Mouse (Mus musculus): ENCODE data around the gene Sh3bp1. TPM values are rescaled to one million over a fixed set of nuclear protein-coding genes. Genes with fewer than 3 reads are reported as not detected.

Gene Sh3bp1
- polyA plus RNA-seq, 1 experiment from 2014 or later = 17.3 TPM

Small RNA genes lying within 50 kb of the gene (microRNA-seq; reads per million reads assigned to microRNA genes)
- gene Mir6955 (ENCODE audit: insufficient number of aligned reads) = not detected

Other genes with a start within 250 kb of the Sh3bp1 start
- gene Elfn2, start 181.0 kb upstream of the Sh3bp1 start, polyA plus RNA-seq (2014; fragmentation: Nextera tagmentation; extraction: Ambion mirVana) = 0.08 and 0.20 TPM in 2 replicates
- gene Mfng, start 126.3 kb upstream of the Sh3bp1 start, polyA plus RNA-seq (2014; fragmentation: Nextera tagmentation; extraction: Ambion mirVana) = 108 and 113 TPM in 2 replicates
- gene Card10, start 96.7 kb upstream of the Sh3bp1 start, polyA plus RNA-seq (2014; fragmentation: Nextera tagmentation; extraction: Ambion mirVana) = 2.3 and 2.7 TPM in 2 replicates
- gene Cdc42ep1, start 57.1 kb upstream of the Sh3bp1 start, polyA plus RNA-seq (2014; fragmentation: Nextera tagmentation; extraction: Ambion mirVana) = 9.6 and 10.4 TPM in 2 replicates
- not detected in 2 replicates for gene Lgals2, start 44.2 kb upstream of the Sh3bp1 start, polyA plus RNA-seq (2014; fragmentation: Nextera tagmentation; extraction: Ambion mirVana)
- 45.0 and 47.8 TPM in 2 replicates for gene Gga1, start 22.6 kb upstream of the Sh3bp1 start, polyA plus RNA-seq (2014; fragmentation: Nextera tagmentation; extraction: Ambion mirVana)
- 0.13 TPM in 1 of 2 replicates, not detected in the other for gene Gm49510, start 101 bp upstream of the Sh3bp1 start, polyA plus RNA-seq (2014; fragmentation: Nextera tagmentation; extraction: Ambion mirVana)
- gene Pdxp, start 14.2 kb downstream of the Sh3bp1 start, polyA plus RNA-seq (2014; fragmentation: Nextera tagmentation; extraction: Ambion mirVana) = 37.2 and 49.2 TPM in 2 replicates
- 279 and 319 TPM in 2 replicates for gene Lgals1, start 27.0 kb downstream of the Sh3bp1 start, polyA plus RNA-seq (2014; fragmentation: Nextera tagmentation; extraction: Ambion mirVana)
- gene Nol12, start 35.2 kb downstream of the Sh3bp1 start, polyA plus RNA-seq (2014; fragmentation: Nextera tagmentation; extraction: Ambion mirVana) = 56.8 and 62.6 TPM in 2 replicates
- gene Triobp, start 48.0 kb downstream of the Sh3bp1 start, polyA plus RNA-seq (2014; fragmentation: Nextera tagmentation; extraction: Ambion mirVana) = 55.9 and 60.1 TPM in 2 replicates
- gene H1f0, start 128.7 kb downstream of the Sh3bp1 start, polyA plus RNA-seq (2014; fragmentation: Nextera tagmentation; extraction: Ambion mirVana) = 349 and 396 TPM in 2 replicates
- gene Galr3, start 142.1 kb downstream of the Sh3bp1 start, polyA plus RNA-seq (2014; fragmentation: Nextera tagmentation; extraction: Ambion mirVana) = not detected in 2 replicates
- 61.6 and 67.1 TPM in 2 replicates for gene Ankrd54, start 163.1 kb downstream of the Sh3bp1 start, polyA plus RNA-seq (2014; fragmentation: Nextera tagmentation; extraction: Ambion mirVana)
- gene Eif3l, start 175.4 kb downstream of the Sh3bp1 start, polyA plus RNA-seq (2014; fragmentation: Nextera tagmentation; extraction: Ambion mirVana) = 245 and 254 TPM in 2 replicates
- 6.3 and 7.6 TPM in 2 replicates for gene Micall1, start 209.1 kb downstream of the Sh3bp1 start, polyA plus RNA-seq (2014; fragmentation: Nextera tagmentation; extraction: Ambion mirVana)
- 378 and 386 TPM in 2 replicates for gene Polr2f, start 241.2 kb downstream of the Sh3bp1 start, polyA plus RNA-seq (2014; fragmentation: Nextera tagmentation; extraction: Ambion mirVana)
- gene 1700088E04Rik, start 241.5 kb downstream of the Sh3bp1 start, polyA plus RNA-seq (2014; fragmentation: Nextera tagmentation; extraction: Ambion mirVana) = 9.3 and 10.6 TPM in 2 replicates